Mouse (Mus musculus) bone marrow, adult 2 months (tissue): ENCODE measurements around the gene Il18bp.

Source experiments
- CTCF ChIP-seq: fragments of 200-500 bp; IDR thresholded peaks from 2 replicates; pipeline ENCODE4 v1.5.1; 2011; ENCODE audit warnings: low read length, control low read depth; ENCODE audit not compliant: control insufficient read depth, insufficient read depth
- POLR2A ChIP-seq: fragments of 200-500 bp; IDR thresholded peaks from 2 replicates; pipeline ENCODE4 v1.6.1; 2011; ENCODE audit warnings: low read depth, mild to moderate bottlenecking, control low read depth, low read length, borderline replicate concordance; ENCODE audit not compliant: control insufficient read depth

DNA sequence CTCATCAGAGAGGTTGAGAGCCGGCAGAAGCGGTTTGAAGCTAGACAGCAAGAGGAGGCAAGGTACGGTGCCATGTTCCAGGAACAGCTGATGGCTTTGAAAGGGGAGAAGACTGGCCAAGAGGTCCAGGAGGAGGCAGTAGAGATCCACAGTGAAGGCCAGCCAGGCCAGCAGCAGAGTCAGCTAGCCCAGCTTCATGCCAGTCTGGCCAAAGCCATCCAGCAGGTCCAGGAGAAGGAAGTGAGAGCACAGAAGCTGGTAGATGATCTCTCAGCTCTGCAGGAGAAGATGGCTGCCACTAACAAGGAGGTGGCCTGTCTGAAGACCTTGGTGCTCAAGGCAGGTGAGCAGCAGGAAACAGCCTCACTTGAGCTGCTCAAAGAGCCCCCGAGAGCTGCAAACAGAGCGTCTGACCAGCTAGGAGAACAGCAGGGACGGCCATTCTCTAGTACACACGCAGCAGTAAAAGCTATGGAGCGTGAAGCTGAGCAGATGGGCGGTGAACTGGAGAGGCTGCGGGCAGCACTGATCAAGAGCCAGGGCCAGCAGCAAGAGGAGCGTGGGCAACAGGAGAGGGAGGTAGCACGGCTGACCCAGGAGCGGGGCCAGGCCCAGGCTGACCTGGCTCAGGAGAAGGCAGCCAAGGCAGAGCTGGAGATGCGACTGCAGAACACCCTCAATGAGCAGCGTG, 18.9 kb downstream of the Il18bp start:
- TF ChIP-seq POLR2A (no peak), CTCF (no peak)
